9 mouse cellular contexts compared by ENCODE assay signal in the genomic region with DNA sequence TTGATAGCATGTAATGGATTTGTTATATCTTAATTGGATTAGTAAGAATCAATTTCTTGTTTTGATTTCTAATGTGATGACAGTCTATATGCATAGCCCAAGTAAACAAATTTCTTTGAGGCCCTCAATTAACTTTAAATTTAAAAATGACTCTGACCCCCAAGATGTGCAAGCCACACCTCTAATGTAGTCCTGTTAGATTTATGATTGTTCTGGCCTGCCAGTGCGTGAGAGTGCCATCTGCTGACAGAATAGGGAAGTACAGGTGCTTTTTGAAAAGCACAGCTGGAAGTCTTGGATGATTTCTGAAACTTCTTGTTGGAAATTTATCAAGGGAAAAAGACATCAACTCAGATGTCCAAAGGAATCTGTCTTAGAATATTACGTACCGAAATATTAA.
DNase-seq lines count a peak whose midpoint lies in the region; ATAC-seq and TF ChIP-seq lines count a peak whose summit lies in the region.
"Had no signal": no experiment of that assay in that cellular context is flagged by ENCODE, and none has a peak within 500 bp of the region (broad histone marks: within the 10 kb centered on the region; RNA-seq: fewer than 3 reads in every experiment).

No protein-coding gene starts in this region.

- H3K4me1 ChIP-seq in liver, embryonic 14.5 days (replicated peaks; ENCODE audit: control insufficient read depth in 2 of 2, insufficient read depth in 2 of 2, low read length in 1 of 2), result no peaks in the 10 kb centered on the region

- no peaks in the 10 kb centered on the region for H3K27me3 ChIP-seq in liver, embryonic 14.5 days (ENCODE audit: control insufficient read depth, insufficient read depth, low read length)

- no peak for ATAC-seq in liver, embryonic 14.5 days (ENCODE audit: insufficient read depth)

- no peaks in the 10 kb centered on the region for H3K36me3 ChIP-seq in liver, embryonic 14.5 days (replicated peaks; ENCODE audit: control insufficient read depth, insufficient read depth, low read depth)

- WGBS in liver, embryonic 14.5 days (ENCODE audit: insufficient replicate concordance), result 32% methylated on average over 3 of the region's 3 CpGs

- H3K9me3 ChIP-seq in liver, embryonic 14.5 days (ENCODE audit: control insufficient read depth, low read length), result no peaks in the 10 kb centered on the region

- no peak for TF ChIP-seq EP300 in liver, embryonic 14.5 days (IDR thresholded peaks at IDR 0.05; ENCODE audit: low read depth)

- H3K4me3 ChIP-seq in liver, embryonic 14.5 days (ENCODE audit: insufficient read depth in 1 of 2, low read depth in 2 of 2, low read length in 2 of 2), result no peak overlapping the region
- H3K4me3 ChIP-seq: myocyte had no signal

- no peak overlapping the region for H3K9ac ChIP-seq in liver, embryonic 14.5 days (replicated peaks)

- no peak overlapping the region for H3K27ac ChIP-seq in liver, embryonic 14.5 days

- peak; percentile 69 for TF ChIP-seq CTCF in liver, embryonic 14.5 days (IDR thresholded peaks at IDR 0.05; ENCODE audit: low read depth)

- no peak overlapping the region for H3K4me2 ChIP-seq in liver, embryonic 14.5 days (ENCODE audit: low read depth)

- intact Hi-C loops in heart, postnatal 14 days (cut with DNase I), result loop anchor here (2.0 to 5.0 kb wide), 3 partner anchors 572 to 1347 kb away; no protein-coding TSS in a partner anchor

- peak; percentile 38 to 88 for DNase-seq in adrenal gland, adult (ENCODE audit: inconsistent age in 2 of 2, low spot score in 1 of 2)
- DNase-seq in adrenal gland, adult 8-10 months, result no peak
- peak; percentile 57 for DNase-seq in right cerebral cortex, adult 18-20 months
- no peak for DNase-seq in right cerebral cortex, postnatal 25 days
- peak; percentile 79 to 87 for DNase-seq in cerebellum, postnatal 10 days
- peak; percentile 68 to 85 for DNase-seq in heart, postnatal 14 days
- no peak for DNase-seq in liver, embryonic 14.5 days (ENCODE audit: low read depth in 3 of 3, low spot score in 3 of 3)
- DNase-seq in spleen, postnatal 4 days (ENCODE audit: low spot score in 2 of 2), result peak; percentile 22 to 70

Comparison
In these comparisons a context has a peak if more than half of its experiments do, and no peak if none do; other contexts are left out.
1. DNase-seq: peak in adrenal gland, adult (2 of 2), right cerebral cortex, adult 18-20 months (single experiment), cerebellum, postnatal 10 days (2 of 2), heart, postnatal 14 days (2 of 2) and spleen, postnatal 4 days (2 of 2); none in adrenal gland, adult 8-10 months (single experiment), right cerebral cortex, postnatal 25 days (single experiment) and liver, embryonic 14.5 days (0 of 3).